Comparison of ENCODE assay signal across 8 mouse cellular contexts in the genomic region with DNA sequence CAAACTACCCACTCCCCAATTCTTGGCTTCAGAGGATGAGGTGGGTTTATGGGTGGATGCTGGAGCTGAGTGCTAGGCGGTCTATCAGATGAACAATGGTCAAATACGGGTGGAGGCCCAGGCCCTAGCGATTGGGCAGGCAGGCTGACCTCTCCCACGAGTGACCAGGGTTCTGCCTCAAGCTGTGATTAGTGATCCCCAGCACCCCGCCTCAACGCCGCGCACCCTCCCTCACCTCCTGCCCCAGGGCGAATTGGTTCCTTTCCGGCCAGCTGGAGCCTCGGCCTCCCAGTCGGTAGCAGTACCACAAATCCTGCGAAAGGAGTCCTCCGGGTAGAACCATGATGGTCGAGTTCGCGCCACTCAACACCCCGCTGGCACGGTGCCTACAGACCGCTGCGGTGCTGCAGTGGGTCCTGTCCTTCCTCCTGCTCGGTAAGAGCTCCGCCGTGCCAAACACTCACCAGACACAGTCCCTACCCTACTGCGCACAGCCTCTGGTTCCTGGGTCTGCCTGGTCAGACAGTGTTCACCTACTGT. TPM values are rescaled to one million over a fixed set of nuclear protein-coding genes. Genes with fewer than 3 reads are reported as not detected.
DNase-seq lines count a peak whose midpoint lies in the region; ATAC-seq lines count a peak whose summit lies in the region.

Gene BC035947, minus strand, starts transcription at position 538 of the 540 bp plus-strand sequence.

- WGBS in heart, embryonic 13.5 days: 2% methylated on average over 25 of the region's 25 CpGs
- WGBS in embryonic facial prominence, embryonic 15.5 days: 4% methylated on average over 25 of the region's 25 CpGs
- 4% methylated on average over 25 of the region's 25 CpGs for WGBS in intestine, embryonic 16.5 days
- WGBS in liver, embryonic 15.5 days (ENCODE audit: insufficient replicate concordance): 6% methylated on average over 25 of the region's 25 CpGs
- WGBS in neural tube, embryonic 14.5 days: 4% methylated on average over 25 of the region's 25 CpGs

- H3K9ac ChIP-seq in heart, embryonic 13.5 days: peak within 1 kb of the TSS; percentile 67
- H3K9ac ChIP-seq in embryonic facial prominence, embryonic 15.5 days: no peak within 1 kb of the TSS
- H3K9ac ChIP-seq in intestine, embryonic 16.5 days (ENCODE audit: low read depth, low read length): peak within 1 kb of the TSS; percentile 56; the same call in 1 of the 2 replicates
- H3K9ac ChIP-seq in liver, embryonic 15.5 days: no peak within 1 kb of the TSS
- peak within 1 kb of the TSS; percentile 54 for H3K9ac ChIP-seq in neural tube, embryonic 14.5 days (replicated peaks; ENCODE audit: low read depth, low read length)

- peak within 1 kb of the TSS; percentile 48 for H3K4me3 ChIP-seq in heart, embryonic 13.5 days
- peak within 1 kb of the TSS; percentile 27 for H3K4me3 ChIP-seq in embryonic facial prominence, embryonic 15.5 days (replicated peaks)
- H3K4me3 ChIP-seq in intestine, embryonic 16.5 days (ENCODE audit: low read length): peak within 1 kb of the TSS; percentile 26
- H3K4me3 ChIP-seq in liver, embryonic 15.5 days (replicated peaks): no peak within 1 kb of the TSS
- peak within 1 kb of the TSS; percentile 28 for H3K4me3 ChIP-seq in neural tube, embryonic 14.5 days (ENCODE audit: low read depth, low read length)

- no peak for ATAC-seq in heart, embryonic 13.5 days (ENCODE audit: extremely low read depth, insufficient number of reproducible peaks, low FRiP score, low TSS enrichment)
- ATAC-seq in embryonic facial prominence, embryonic 15.5 days (ENCODE audit: insufficient number of reproducible peaks, low FRiP score, low TSS enrichment, low read depth): peak; percentile 72; the same call in 1 of the 2 replicates
- peak; percentile 37 for ATAC-seq in intestine, embryonic 16.5 days
- ATAC-seq in liver, embryonic 15.5 days (ENCODE audit: insufficient read depth): no peak
- ATAC-seq in neural tube, embryonic 14.5 days (ENCODE audit: low read depth): peak; percentile 80; the same call in 1 of the 2 replicates

- no peak for DNase-seq in heart, postnatal 36 days
- no peak for DNase-seq in left cerebral cortex, adult 11 months (ENCODE audit: low spot score)
- DNase-seq in adipocyte (ENCODE audit: low spot score): no peak

- peaks cover 5% of the 10 kb centered on the region; the same call in 1 of the 2 replicates for H3K4me1 ChIP-seq in heart, embryonic 13.5 days
- H3K4me1 ChIP-seq in embryonic facial prominence, embryonic 15.5 days: 0 out of 2 replicates have a peak, but pooled peaks cover 4% of the 10 kb centered on the region
- H3K4me1 ChIP-seq in intestine, embryonic 16.5 days (ENCODE audit: control insufficient read depth, insufficient read depth, low read length): peaks cover 4% of the 10 kb centered on the region
- H3K4me1 ChIP-seq in liver, embryonic 15.5 days (replicated peaks): no peaks in the 10 kb centered on the region
- H3K4me1 ChIP-seq in neural tube, embryonic 14.5 days (ENCODE audit: control insufficient read depth, insufficient read depth, low read length): no peaks in the 10 kb centered on the region

- H3K27ac ChIP-seq in heart, embryonic 13.5 days (replicated peaks): no peak within 1 kb of the TSS
- no peak within 1 kb of the TSS for H3K27ac ChIP-seq in embryonic facial prominence, embryonic 15.5 days (replicated peaks)
- no peak within 1 kb of the TSS for H3K27ac ChIP-seq in intestine, embryonic 16.5 days (ENCODE audit: low read length)
- no peak within 1 kb of the TSS for H3K27ac ChIP-seq in liver, embryonic 15.5 days (replicated peaks)
- H3K27ac ChIP-seq in neural tube, embryonic 14.5 days (ENCODE audit: low read depth, low read length): no peak within 1 kb of the TSS

- H3K4me2 ChIP-seq in heart, embryonic 13.5 days: peak within 1 kb of the TSS; percentile 74
- H3K4me2 ChIP-seq in embryonic facial prominence, embryonic 15.5 days (replicated peaks): peak within 1 kb of the TSS; percentile 53
- H3K4me2 ChIP-seq in intestine, embryonic 16.5 days (ENCODE audit: low read depth, low read length): peak within 1 kb of the TSS; percentile 59
- H3K4me2 ChIP-seq in liver, embryonic 15.5 days: peak within 1 kb of the TSS; percentile 18; the same call in 1 of the 2 replicates
- peak within 1 kb of the TSS; percentile 52 for H3K4me2 ChIP-seq in neural tube, embryonic 14.5 days (ENCODE audit: low read depth, low read length)

- peaks cover 15% of the 10 kb centered on the region for H3K27me3 ChIP-seq in heart, embryonic 13.5 days (replicated peaks)
- no peaks in the 10 kb centered on the region for H3K27me3 ChIP-seq in embryonic facial prominence, embryonic 15.5 days
- peaks cover 3% of the 10 kb centered on the region; the same call in 1 of the 2 replicates for H3K27me3 ChIP-seq in intestine, embryonic 16.5 days (replicated peaks; ENCODE audit: control insufficient read depth, insufficient read depth, low read length)
- peaks cover 18% of the 10 kb centered on the region for H3K27me3 ChIP-seq in liver, embryonic 15.5 days
- H3K27me3 ChIP-seq in neural tube, embryonic 14.5 days (ENCODE audit: control insufficient read depth, insufficient read depth, low read length): no peaks in the 10 kb centered on the region

- intact Hi-C loops in heart, postnatal 36 days (cut with DNase I): no loop called here

- H3K9me3 ChIP-seq in heart, embryonic 13.5 days: no peaks in the 10 kb centered on the region
- H3K9me3 ChIP-seq in embryonic facial prominence, embryonic 15.5 days (replicated peaks): no peaks in the 10 kb centered on the region
- no peaks in the 10 kb centered on the region for H3K9me3 ChIP-seq in intestine, embryonic 16.5 days (ENCODE audit: control insufficient read depth, low read length)
- H3K9me3 ChIP-seq in liver, embryonic 15.5 days (replicated peaks): no peaks in the 10 kb centered on the region
- no peaks in the 10 kb centered on the region for H3K9me3 ChIP-seq in neural tube, embryonic 14.5 days (ENCODE audit: control insufficient read depth, low read length)

- H3K36me3 ChIP-seq in heart, embryonic 13.5 days: no peaks in the 10 kb centered on the region
- no peaks in the 10 kb centered on the region for H3K36me3 ChIP-seq in embryonic facial prominence, embryonic 15.5 days
- no peaks in the 10 kb centered on the region for H3K36me3 ChIP-seq in intestine, embryonic 16.5 days (ENCODE audit: control insufficient read depth, insufficient read depth, low read length)
- H3K36me3 ChIP-seq in liver, embryonic 15.5 days (replicated peaks): no peaks in the 10 kb centered on the region
- no peaks in the 10 kb centered on the region for H3K36me3 ChIP-seq in neural tube, embryonic 14.5 days (ENCODE audit: control insufficient read depth, insufficient read depth, low read length)

RNA-seq across cellular contexts. Expression of gene BC035947, which starts in this region (rescaled TPM):
- 0.07 TPM in 1 of 2 replicates, not detected in the other for polyA plus RNA-seq in heart, embryonic 13.5 days (2015; fragmentation: Nextera tagmentation; extraction: Ambion mirVana)
- total RNA-seq in heart, postnatal 36 days (2021): not detected
- polyA plus RNA-seq in embryonic facial prominence, embryonic 15.5 days (2015; fragmentation: Nextera tagmentation; extraction: Ambion mirVana): 0.49 and 0.70 TPM in 2 replicates
- polyA plus RNA-seq in intestine, embryonic 16.5 days (2015; fragmentation: Nextera tagmentation; extraction: Ambion mirVana): 0.55 and 1.3 TPM in 2 replicates
- 0.02 TPM in 1 of 2 replicates, not detected in the other for polyA plus RNA-seq in liver, embryonic 15.5 days (2015; fragmentation: Nextera tagmentation; extraction: Ambion mirVana)
- 0.90 and 1.4 TPM in 2 replicates for polyA plus RNA-seq in neural tube, embryonic 14.5 days (2014; fragmentation: Nextera tagmentation; extraction: Ambion mirVana)

Comparison
In these comparisons a context has a peak if more than half of its experiments do, and no peak if none do; other contexts are left out.
1. Peak in ATAC-seq, H3K4me3 ChIP-seq and H3K4me2 ChIP-seq in embryonic facial prominence, embryonic 15.5 days; RNA of the gene not detected or under 1 TPM.
2. ATAC-seq: peak in intestine, embryonic 16.5 days (single experiment) and neural tube, embryonic 14.5 days (single experiment); none in heart, embryonic 13.5 days (single experiment) and liver, embryonic 15.5 days (single experiment).
3. H3K4me2 ChIP-seq: peak in every context shown above with its lines; median percentile 74 in heart, embryonic 13.5 days; 59 in intestine, embryonic 16.5 days; 53 in embryonic facial prominence, embryonic 15.5 days; 52 in neural tube, embryonic 14.5 days; 18 in liver, embryonic 15.5 days.
4. H3K9ac ChIP-seq: peak in heart, embryonic 13.5 days (single experiment), intestine, embryonic 16.5 days (single experiment) and neural tube, embryonic 14.5 days (single experiment); none in embryonic facial prominence, embryonic 15.5 days (single experiment) and liver, embryonic 15.5 days (single experiment).